Mouse (Mus musculus) myocyte (in vitro differentiated cells): ENCODE measurements at regions not wholly inside any gene's neighbourhood (a gene's known extent, or its start where the extent isn't known, plus 50 kb on each side); places are given as distances from the start of the nearest gene placed in this dataset.

Experiments
- MAX ChIP-seq: IDR thresholded peaks from one replicate; pipeline ENCODE4 v1.6.1; 2011; ENCODE audit warnings: low read depth, mild to moderate bottlenecking, control low read depth
- POLR2A ChIP-seq: IDR thresholded peaks from one replicate; pipeline ENCODE4 v1.6.1; 2011; ENCODE audit warnings: low read depth, mild to moderate bottlenecking, control low read depth, moderate library complexity; ENCODE audit not compliant: insufficient read length
- TCF3 ChIP-seq: IDR thresholded peaks from one replicate; pipeline ENCODE4 v1.6.1; 2011; ENCODE audit warnings: low read depth, control low read depth; ENCODE audit not compliant: insufficient read length
- USF1 ChIP-seq: IDR thresholded peaks from one replicate; pipeline ENCODE4 v1.6.1; 2011; ENCODE audit warnings: low read depth, mild to moderate bottlenecking, control low read depth, moderate library complexity

DNA sequence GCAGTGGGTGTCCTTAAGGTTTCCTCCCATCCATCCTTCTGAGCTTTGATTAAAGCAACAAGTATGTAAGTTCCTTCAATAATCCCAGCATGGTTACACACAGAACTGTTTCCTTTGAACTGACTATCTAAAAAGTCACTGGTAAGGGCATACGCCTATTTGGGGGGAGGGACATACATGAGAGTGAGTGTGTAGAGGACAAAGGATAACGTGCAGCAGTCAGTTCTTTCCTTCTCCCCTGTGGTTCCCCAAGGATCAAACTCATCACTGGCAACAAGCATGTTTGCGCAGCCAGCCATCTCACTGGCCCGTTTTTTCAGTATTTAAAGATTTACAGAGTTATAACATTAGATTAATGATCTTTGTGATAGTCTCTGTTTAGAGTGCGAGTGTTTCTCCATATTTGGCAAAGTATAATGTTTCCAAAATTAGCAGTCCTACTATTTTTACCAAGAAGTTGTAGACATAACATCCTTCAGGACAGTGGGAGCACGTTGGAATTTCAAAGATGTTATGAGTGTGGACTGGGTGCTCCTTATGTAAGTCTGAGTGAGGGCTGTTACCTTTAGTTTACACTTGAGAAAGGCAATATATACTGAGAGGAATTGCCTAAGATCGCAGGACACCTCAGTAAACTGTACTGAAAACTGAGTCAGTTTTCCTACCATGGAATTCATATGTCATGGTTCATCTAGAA, 151.6 kb upstream of the Lrig3 start:
- TF ChIP-seq POLR2A: no peak
- TF ChIP-seq MAX: no peak
- TF ChIP-seq USF1: no peak
- no peak for TF ChIP-seq TCF3
